Mouse (Mus musculus) bone marrow, adult 2 months (tissue): ENCODE results near the gene Slc26a8.

Experiments
- CTCF ChIP-seq: fragments of 200-500 bp; IDR thresholded peaks from 2 replicates; pipeline ENCODE4 v1.5.1; 2011; ENCODE audit warnings: low read length, control low read depth; ENCODE audit not compliant: control insufficient read depth, insufficient read depth
- POLR2A ChIP-seq: fragments of 200-500 bp; IDR thresholded peaks from 2 replicates; pipeline ENCODE4 v1.6.1; 2011; ENCODE audit warnings: low read depth, mild to moderate bottlenecking, control low read depth, low read length, borderline replicate concordance; ENCODE audit not compliant: control insufficient read depth

DNA sequence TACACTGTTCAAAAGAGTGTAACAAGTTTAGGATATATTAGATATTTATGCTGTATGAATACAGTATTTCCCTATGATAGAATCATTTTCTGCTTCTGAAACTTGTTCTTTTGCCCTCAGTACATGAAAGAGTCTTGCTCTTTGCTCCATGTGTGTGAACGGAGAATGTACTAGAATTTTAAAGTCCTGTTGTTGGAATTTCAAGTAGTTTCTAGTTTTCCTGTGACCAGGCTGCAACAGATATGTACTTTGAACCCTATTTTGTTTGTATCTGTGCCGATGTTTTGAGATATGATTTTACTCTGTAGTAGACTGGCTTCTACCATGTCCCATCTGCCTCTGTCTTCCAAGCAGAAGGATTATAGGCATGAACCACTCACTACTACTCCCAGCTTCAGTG is 17.8 kb upstream of the Slc26a8 start:
- TF ChIP-seq CTCF (no peak), POLR2A (no peak)
